In the genomic region with DNA sequence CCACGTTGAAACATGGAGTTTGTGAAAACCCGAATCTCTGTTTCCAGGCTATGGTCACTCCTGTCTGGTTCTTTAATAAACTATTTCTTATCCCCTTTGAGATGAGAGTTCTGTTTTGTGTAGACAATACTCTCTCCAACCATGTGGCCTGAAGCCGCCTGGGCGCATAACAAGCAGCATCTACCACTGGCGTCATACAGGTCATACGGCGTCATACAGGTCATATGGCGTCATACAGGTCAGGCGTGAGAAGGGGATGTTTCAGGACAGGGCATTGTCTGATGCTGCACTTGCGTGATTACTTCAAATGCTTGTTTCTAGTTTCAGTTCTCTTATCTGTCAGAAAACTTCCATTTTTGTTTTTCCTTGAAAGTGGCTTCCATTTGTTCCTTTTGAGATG, we compare ENCODE assay signal across 25 mouse cellular contexts.
"Had no signal": no experiment of that assay in that cellular context is flagged by ENCODE, and none has a peak within 500 bp of the region (broad histone marks: within the 10 kb centered on the region; RNA-seq: fewer than 3 reads in every experiment).

No protein-coding gene starts in this region.

- H3K4me3 ChIP-seq: gastrocnemius, adult 2 months; heart, embryonic 13.5 days; heart, embryonic 15.5 days; hindbrain, embryonic 13.5 days; hindbrain, embryonic 15.5 days; kidney, embryonic 15.5 days; limb, embryonic 10.5 days; limb, embryonic 12.5 days; liver, embryonic 13.5 days had no signal

- H3K27me3 ChIP-seq: hindbrain, embryonic 15.5 days had no signal

- H3K27ac ChIP-seq: gastrocnemius, adult 2 months; heart, embryonic 13.5 days; heart, embryonic 15.5 days; hindbrain, embryonic 13.5 days; hindbrain, embryonic 15.5 days; hindbrain, postnatal 0 days; kidney, embryonic 15.5 days; kidney, postnatal 0 days; limb, embryonic 10.5 days; limb, embryonic 12.5 days; liver, embryonic 13.5 days had no signal

- ATAC-seq: hindbrain, postnatal 0 days; intestine, embryonic 16.5 days had no signal

- H3K9ac ChIP-seq: heart, embryonic 13.5 days; heart, embryonic 15.5 days; hindbrain, embryonic 13.5 days; hindbrain, embryonic 15.5 days; kidney, embryonic 15.5 days; limb, embryonic 12.5 days; liver, embryonic 13.5 days had no signal

- DNase-seq: gastrocnemius, adult 2 months; gastrocnemius, postnatal 10 days; gastrocnemius, postnatal 25 days; heart, adult 18-20 months; heart, postnatal 14 days; heart, postnatal 36 days; kidney, adult 11 months; kidney, adult 2 months; kidney, adult 9 months; kidney, postnatal 14 days; kidney, postnatal 36 days; layer of hippocampus, adult 9-11 months; layer of hippocampus, postnatal 36 days; liver; liver, embryonic 13.5 days had no signal

- H3K36me3 ChIP-seq: heart, embryonic 13.5 days; heart, embryonic 15.5 days; hindbrain, embryonic 13.5 days; hindbrain, embryonic 15.5 days; kidney, embryonic 15.5 days; limb, embryonic 10.5 days; limb, embryonic 12.5 days; liver, embryonic 13.5 days had no signal
